Mouse (Mus musculus): Measurements from ENCODE around the gene St8sia1.

The St8sia1 gene

DNA sequence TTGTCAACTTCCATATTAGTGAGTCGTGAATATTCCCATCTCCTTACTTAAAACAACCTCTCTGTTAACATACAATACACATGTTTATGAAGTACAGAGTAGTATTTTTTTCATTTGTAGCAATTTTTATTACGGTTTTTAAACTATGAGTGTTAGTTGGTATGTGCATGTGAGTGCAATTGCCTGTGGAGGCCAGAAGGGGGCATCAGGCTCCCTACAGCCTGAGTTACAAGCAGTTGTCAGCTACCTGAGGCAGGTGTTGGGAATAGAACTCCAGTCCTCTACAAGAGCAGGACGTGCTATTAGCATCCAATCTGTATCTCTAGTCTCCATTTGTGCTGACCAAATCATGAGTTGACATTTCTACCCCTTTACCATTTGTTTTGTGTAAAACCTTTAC lies 19.8 kb downstream of the St8sia1 start:
- DNase-seq (ENCODE audit: low spot score), result no peak

DNA sequence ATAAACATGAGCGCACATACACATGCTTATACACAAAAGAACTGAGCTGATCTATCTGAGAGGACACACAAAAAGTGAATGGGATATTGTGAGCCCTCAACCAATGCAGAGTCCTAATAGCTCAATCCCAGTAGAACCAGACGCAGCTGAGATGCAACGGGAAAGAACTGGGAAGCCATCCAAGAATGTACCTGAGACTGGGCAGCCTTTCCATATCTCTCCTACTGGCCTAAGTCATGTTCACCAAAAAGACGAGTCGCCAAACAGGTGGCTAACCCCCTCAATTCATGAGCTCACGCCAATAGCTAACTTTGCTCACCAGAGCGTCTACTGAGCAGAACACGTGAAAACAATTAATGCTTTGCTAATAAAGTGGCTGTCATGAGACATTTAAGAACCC lies 20.8 kb downstream of the St8sia1 start:
- no peak for DNase-seq (ENCODE audit: low spot score)

GRCm38 (mm10) chr6:142941596-142942381 lies 22.5 kb downstream of the St8sia1 start:
- DNase-seq (ENCODE audit: low spot score), result no peak

- DNase-seq (ENCODE audit: low spot score), result no peak
These were observed 23.2 kb downstream of the St8sia1 start for GRCm38 (mm10) chr6:142941078-142941477.

GRCm38 (mm10) chr6:142938549-142939345 lies 25.5 kb downstream of the St8sia1 start:
- no peak for DNase-seq (ENCODE audit: low spot score)

DNA sequence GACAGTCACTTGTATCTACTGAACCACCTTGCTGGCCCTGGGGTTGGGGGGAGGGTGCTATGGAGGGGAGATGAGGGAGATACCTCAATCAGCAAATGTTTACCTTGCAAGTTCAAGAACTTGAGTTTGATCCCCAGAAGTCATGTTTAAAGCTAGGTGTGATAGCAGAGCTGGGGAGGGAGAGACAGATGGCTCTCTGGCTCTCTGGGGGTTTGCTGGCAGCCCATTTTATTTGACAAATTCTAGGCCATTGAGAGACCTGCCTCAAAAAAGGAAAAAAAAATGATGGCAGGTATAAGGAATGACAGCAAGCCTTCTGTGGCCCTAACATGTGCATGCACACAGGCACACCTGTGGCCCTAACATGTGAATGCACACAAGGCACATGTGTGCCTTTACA lies 26.2 kb downstream of the St8sia1 start:
- DNase-seq (ENCODE audit: low spot score), result no peak

DNA sequence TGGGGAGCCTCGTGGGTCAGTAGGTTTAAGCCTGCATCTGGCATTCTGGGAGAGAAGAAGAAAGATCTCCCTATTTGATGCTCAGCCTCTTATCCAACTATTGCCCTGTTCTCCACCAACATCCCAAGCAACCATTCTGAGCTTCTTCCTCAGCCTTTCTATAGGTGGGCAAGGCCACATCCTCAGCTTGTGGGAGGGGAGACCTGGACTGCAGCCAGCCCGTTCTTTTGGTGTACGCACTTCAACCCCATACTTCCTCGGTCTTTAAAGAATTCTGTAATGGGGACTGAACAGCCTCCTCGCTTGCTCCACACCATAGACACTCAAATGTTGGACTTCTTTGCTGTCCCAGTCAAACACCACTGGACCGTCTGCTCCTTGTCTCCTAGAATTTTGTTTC lies 31.7 kb downstream of the St8sia1 start:
- DNase-seq (ENCODE audit: low spot score), result no peak

DNA sequence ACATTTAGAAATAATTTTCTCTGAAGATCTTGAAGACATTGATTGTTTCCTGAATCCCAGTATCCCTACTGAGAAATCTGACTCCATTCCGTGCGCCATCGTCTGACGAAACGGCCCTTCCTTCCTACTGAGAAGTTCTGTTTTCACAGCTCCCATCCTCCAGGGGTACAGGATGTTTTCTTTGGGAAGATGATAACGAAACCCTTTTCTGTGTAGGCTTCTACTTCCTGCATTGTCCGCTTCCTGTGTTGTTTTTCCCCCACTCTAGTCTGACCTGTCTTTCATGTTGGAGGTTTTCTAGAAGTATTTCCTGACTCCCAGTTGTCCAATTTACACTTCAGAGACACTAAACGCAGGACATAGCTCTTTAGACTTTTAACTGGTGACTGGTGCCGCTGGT lies 32.1 kb downstream of the St8sia1 start:
- DNase-seq (ENCODE audit: low spot score), result no peak

GRCm38 (mm10) chr6:142928551-142929309 lies 35.5 kb downstream of the St8sia1 start:
- DNase-seq (ENCODE audit: low spot score), result no peak

- no peak for DNase-seq (ENCODE audit: low spot score)
These were observed 37.2 kb downstream of the St8sia1 start for GRCm38 (mm10) chr6:142926901-142927605.

GRCm38 (mm10) chr6:142925921-142926320 lies 38.3 kb downstream of the St8sia1 start:
- DNase-seq (ENCODE audit: low spot score), result no peak

- no peak for DNase-seq (ENCODE audit: low spot score)
These were observed 38.9 kb downstream of the St8sia1 start for GRCm38 (mm10) chr6:142925374-142925773.

- no peak for DNase-seq (ENCODE audit: low spot score)
These were observed 43.4 kb downstream of the St8sia1 start for GRCm38 (mm10) chr6:142920901-142921300.

DNA sequence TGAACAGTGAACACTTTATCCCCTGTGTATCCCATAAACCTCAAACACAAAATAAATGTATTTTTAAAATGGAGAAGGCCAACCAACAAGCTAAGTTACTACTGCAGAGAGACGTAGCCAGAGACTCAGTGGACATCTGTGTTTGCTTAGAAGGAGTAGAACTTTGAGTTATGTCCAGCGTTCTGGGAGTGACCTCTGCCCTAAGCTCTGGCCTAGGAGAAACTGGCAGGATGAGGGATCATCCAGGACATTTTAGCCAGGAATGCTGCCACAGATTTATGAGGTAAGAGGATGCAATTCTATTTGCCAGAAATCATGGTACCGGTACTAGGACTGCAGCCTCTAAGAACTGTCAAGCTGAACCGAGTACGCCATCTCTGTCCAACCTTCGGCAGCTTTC lies 45.6 kb downstream of the St8sia1 start:
- no peak for DNase-seq (ENCODE audit: low spot score)

DNA sequence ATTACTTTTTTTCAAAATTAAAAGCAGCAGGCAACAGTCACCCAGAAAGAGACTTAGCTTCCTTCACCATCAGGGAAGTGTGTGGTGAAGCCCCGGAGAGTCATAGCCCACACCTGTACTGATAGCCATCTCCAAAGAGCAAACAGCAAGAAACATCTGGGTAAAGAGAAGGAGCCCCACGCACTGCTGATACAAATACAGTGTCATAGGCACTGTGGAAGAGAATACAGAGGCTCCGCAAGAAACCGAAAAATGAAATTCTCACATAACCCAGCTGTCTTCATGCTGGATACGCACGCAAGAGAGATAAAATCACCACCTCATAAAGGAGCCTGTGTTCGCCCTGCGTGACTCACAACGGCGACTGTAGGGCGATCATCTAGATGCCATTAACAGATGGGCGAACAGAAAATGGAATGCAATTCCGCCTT lies 46.8 kb downstream of the St8sia1 start:
- DNase-seq (ENCODE audit: low spot score), result no peak

DNA sequence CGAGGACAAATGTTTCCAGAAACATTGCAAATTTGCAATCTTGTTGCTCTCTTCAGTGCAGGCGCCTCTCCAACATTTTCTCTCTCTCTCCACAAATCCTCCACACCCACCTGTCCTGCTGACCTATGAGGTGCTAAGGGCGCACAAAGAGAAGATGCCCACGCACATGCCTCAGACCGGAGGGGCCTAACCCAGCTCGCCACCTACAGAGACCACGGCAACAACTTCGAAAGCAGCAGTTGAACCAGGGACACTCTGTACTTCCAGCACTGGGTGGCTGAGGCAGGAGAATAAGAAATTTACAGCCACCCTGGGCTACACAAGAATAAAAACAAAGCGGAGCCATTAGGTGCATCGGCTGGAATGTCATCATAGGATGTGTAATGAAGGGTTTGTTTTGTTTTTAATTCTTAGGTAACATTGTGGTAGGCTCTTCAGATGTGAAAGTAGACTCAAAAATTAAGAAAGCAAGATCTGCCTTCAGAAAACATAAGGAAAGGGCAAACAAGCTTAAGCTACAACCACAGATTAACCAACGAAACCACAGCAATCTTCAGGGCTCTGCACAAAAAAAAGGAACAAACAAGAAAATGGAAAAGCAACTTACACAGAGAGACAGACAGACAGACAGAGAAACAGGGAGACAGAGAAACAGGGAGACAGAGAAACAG lies 47.8 kb downstream of the St8sia1 start:
- DNase-seq (ENCODE audit: low spot score), result no peak

- DNase-seq (ENCODE audit: low spot score), result no peak
These were observed 48.8 kb downstream of the St8sia1 start for GRCm38 (mm10) chr6:142915464-142915863.

DNA sequence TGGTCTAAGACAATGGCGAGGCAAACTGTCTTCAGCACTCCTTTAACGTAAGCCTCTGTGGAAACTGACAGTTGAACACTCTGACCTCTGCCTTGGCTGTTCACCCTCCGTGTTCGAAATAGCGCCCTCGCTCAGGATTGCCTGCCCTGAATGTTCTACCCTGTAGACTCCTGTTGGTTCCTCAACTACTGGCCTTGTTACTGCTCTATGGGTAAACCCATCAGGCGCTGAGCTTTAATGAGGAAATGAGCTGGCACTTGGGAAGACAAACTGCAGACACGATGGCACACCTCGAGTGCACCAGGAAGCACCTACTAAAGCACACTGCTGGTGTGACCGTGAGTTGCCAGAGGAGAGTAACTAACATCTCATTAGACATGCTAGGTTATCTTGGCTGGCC lies 49.6 kb downstream of the St8sia1 start:
- no peak for DNase-seq (ENCODE audit: low spot score)

DNA sequence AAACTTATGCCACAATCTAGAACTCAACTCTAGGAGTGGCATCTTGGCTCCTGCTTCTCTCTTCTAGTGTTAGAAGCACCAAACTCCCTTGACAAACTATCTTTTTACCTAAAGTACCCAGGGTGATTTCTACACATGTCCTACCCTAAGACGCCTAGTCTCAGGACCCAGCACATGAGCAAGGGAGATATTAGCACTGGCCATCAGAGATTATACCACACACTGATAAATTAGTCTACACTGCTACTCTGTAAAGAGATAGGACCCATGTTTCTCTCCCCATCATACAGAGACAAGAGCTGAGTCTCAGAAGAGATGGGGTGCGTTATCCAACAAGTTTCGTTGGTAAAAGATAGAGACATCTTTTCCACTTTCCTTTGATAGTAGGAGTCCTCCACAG lies 53.0 kb downstream of the St8sia1 start:
- DNase-seq (ENCODE audit: low spot score), result no peak

- DNase-seq (ENCODE audit: low spot score), result no peak
These were observed 53.5 kb downstream of the St8sia1 start for GRCm38 (mm10) chr6:142910721-142911120.

DNA sequence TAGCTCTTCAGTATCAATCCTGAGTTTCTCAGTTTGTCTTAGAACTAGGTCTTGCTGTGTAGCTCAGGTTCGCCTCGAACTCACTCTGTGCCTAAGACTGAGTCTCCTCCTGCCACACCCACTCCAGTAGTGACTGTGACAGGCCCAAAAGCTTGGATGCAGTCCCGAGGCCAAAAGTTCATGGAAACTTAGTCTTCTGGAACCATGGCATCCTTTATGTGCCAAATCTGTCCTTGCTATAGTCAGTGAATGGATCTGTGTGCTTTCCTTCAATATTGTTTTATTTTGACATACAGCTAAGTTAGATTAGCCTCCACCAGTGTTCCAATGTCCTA lies 54.5 kb downstream of the St8sia1 start:
- no peak for DNase-seq (ENCODE audit: low spot score)

Measured in retina, embryonic 14.5 days (tissue).